Mouse (Mus musculus): ENCODE measurements around the gene Plcb1. TPM values are rescaled to one million over a fixed set of nuclear protein-coding genes. Genes with fewer than 3 reads are reported as not detected.

Gene Plcb1
- polyA plus RNA-seq, 1 experiment: 0.46 TPM

DNA sequence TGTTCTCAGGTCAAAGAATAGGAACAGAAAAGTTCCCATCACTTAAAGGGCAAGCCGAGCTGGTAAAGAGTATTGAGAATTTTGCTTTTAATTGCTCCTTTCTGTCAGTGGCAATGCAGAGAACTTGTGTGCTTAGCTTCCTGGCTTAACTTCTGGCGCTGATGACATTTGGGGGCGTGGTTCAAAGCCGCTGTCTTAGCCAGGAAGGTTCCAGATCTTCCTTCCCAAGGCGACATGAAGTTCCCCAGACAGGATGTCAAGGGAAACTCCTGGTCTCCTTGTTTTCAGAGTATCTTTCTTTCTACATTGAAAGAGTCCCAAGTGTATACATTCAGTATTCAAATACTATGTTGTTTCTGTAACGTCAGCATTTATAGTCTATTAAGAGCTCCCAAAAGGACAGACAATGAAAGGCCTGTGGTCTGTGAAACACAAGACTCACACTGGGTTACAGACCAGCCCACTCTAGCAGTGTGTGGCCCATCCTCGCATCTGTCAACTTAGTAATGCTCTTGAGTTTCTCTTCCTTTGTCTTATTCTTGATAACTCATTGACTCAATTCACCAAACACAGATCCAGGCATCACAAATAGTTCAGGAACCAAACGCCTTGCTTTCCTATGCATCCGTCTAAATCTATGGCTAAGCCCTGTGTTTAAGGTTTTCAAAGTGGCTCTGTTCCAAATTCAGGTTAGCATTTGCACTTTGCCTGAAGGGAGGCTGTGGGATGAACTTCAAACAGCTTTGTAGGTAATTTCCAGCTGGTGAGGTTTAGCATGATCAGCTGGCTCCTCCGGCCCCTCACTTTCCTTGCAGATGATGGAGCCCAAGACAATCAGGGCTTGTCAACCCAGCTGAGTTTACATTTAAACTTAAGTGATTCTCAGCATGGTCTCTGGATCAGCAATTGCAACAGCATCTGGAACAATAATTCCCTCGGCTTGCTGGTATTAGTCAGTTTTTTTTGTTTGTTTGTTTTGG is 418.6 kb downstream of the Plcb1 start:
- Histone ChIP-seq H3K9me3 (peaks cover 7% of the 10 kb centered on the region; the same call in 1 of the 2 replicates), H3K4me3 (replicated peaks) (no peak overlapping the region)

DNA sequence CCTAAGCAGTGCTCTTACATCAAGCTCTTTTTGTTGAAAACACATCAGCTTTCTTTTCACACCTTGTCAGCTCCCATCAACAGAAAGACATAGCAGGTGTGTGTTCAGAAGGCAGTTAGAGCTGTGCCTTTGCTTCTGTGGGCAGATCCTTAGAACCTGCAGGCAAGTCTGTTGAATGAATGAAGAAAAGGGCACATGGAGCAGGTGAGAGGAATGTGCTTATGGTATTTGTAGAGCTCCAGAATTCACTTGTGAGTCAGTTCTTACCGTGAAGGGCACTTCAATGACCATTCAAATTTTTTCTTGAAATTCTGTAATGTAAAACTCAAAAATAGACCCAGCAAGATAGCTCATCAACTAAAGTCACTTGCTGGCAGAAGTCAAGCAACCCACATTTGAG is 423.0 kb downstream of the Plcb1 start:
- H3K36me3 ChIP-seq (replicated peaks; ENCODE audit: low read length): no peaks in the 10 kb centered on the region
- no peaks in the 10 kb centered on the region for H3K4me1 ChIP-seq
- H3K9me3 ChIP-seq: peaks cover 4% of the 10 kb centered on the region; the same call in 1 of the 2 replicates
- TF ChIP-seq GATA1 (IDR thresholded peaks at IDR 0.05; ENCODE audit: borderline replicate concordance, low read length) (no peak), FLI1 (IDR thresholded peaks at IDR 0.05; ENCODE audit: low read length) (no peak)
- H3K27me3 ChIP-seq (replicated peaks): no peaks in the 10 kb centered on the region
- H3K4me3 ChIP-seq (replicated peaks): no peak overlapping the region

More for the DNA sequence above, 418.6 kb downstream of the Plcb1 start:
- Histone ChIP-seq H3K4me1 (no peaks in the 10 kb centered on the region), H3K36me3 (replicated peaks; ENCODE audit: low read length) (no peaks in the 10 kb centered on the region), H3K27me3 (replicated peaks) (no peaks in the 10 kb centered on the region)
- no peak for TF ChIP-seq FLI1 (IDR thresholded peaks at IDR 0.05; ENCODE audit: low read length)
- no peak for TF ChIP-seq GATA1 (IDR thresholded peaks at IDR 0.05; ENCODE audit: borderline replicate concordance, low read length)

DNA sequence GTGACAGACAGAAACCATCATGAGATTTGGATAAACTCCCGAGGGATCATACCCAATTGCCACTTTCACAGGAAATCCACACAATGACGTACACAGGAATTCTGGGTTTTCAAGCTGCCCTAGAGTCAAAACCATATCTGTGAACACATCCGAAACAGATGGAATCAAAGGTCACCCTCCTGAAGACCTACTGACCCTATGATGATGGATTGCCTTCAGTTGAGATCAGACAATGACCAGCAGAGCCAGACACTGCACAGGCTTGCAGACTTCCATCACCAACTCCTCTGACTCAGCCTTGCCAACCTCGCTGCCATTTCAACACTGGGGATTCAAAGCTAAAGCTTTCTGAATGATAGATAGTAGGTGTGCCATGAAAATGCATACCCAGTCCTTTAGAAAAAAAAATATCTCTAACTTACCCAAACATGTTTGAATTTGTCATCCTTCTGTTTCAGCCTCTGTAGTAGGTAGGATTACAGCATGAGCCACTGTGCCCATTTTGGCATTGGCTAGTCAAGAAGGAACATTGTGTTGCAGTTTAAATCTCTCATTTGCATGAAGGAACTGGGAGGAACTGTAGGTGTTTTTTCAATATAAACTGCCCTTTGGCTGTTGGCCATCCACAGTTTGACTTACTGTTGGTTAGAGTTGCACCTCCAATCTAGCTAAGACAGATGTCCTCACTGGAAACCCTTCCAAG is 429.0 kb downstream of the Plcb1 start:
- no peaks in the 10 kb centered on the region for H3K9me3 ChIP-seq
- no peak overlapping the region for H3K4me3 ChIP-seq (replicated peaks)
- H3K4me1 ChIP-seq: no peaks in the 10 kb centered on the region
- no peak for TF ChIP-seq FLI1 (IDR thresholded peaks at IDR 0.05; ENCODE audit: low read length)
- no peak for TF ChIP-seq GATA1 (IDR thresholded peaks at IDR 0.05; ENCODE audit: borderline replicate concordance, low read length)
- no peaks in the 10 kb centered on the region for H3K27me3 ChIP-seq (replicated peaks)
- no peaks in the 10 kb centered on the region for H3K36me3 ChIP-seq (replicated peaks; ENCODE audit: low read length)

- no peaks in the 10 kb centered on the region for H3K27me3 ChIP-seq (replicated peaks)
- H3K9me3 ChIP-seq: no peaks in the 10 kb centered on the region
- H3K4me1 ChIP-seq: no peaks in the 10 kb centered on the region
- no peak overlapping the region for H3K4me3 ChIP-seq (replicated peaks)
- no peak for TF ChIP-seq GATA1 (IDR thresholded peaks at IDR 0.05; ENCODE audit: borderline replicate concordance, low read length)
- TF ChIP-seq FLI1 (IDR thresholded peaks at IDR 0.05; ENCODE audit: low read length): no peak
- H3K36me3 ChIP-seq (replicated peaks; ENCODE audit: low read length): no peaks in the 10 kb centered on the region
Measured at GRCm38 (mm10) chr2:135219406-135219805, 433.5 kb downstream of the Plcb1 start.

GRCm38 (mm10) chr2:135225604-135226025 is 439.7 kb downstream of the Plcb1 start:
- no peaks in the 10 kb centered on the region for H3K36me3 ChIP-seq (replicated peaks; ENCODE audit: low read length)
- no peak overlapping the region for H3K4me3 ChIP-seq (replicated peaks)
- no peaks in the 10 kb centered on the region for H3K27me3 ChIP-seq (replicated peaks)
- TF ChIP-seq FLI1 (IDR thresholded peaks at IDR 0.05; ENCODE audit: low read length) (no peak), GATA1 (IDR thresholded peaks at IDR 0.05; ENCODE audit: borderline replicate concordance, low read length) (no peak)
- H3K9me3 ChIP-seq: no peaks in the 10 kb centered on the region
- H3K4me1 ChIP-seq: peaks cover 3% of the 10 kb centered on the region; the same call in 1 of the 2 replicates

DNA sequence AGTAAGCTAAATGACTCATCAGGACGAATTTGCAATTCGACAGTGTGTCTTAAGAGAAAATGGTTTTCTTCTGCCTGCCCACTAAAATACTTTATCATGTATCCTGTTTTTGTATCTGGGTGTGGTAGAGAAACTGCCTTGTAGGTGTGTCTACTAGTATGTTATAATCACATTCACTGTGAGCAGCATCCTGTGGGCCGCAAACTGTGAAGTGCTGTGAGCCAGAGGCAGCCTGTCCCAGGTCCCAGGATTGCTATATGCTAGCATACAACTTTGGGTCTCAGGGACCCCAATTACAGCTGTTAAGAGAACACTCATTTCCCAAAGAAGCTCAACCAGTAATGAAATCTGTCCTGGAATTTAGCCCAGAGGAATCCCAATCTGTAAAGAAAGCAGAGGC is 444.4 kb downstream of the Plcb1 start:
- H3K9me3 ChIP-seq: no peaks in the 10 kb centered on the region
- H3K4me3 ChIP-seq (replicated peaks): no peak overlapping the region
- TF ChIP-seq FLI1 (IDR thresholded peaks at IDR 0.05; ENCODE audit: low read length) (no peak), GATA1 (IDR thresholded peaks at IDR 0.05; ENCODE audit: borderline replicate concordance, low read length) (no peak)
- peaks cover 3% of the 10 kb centered on the region; the same call in 1 of the 2 replicates for H3K4me1 ChIP-seq
- H3K27me3 ChIP-seq (replicated peaks): no peaks in the 10 kb centered on the region
- H3K36me3 ChIP-seq (replicated peaks; ENCODE audit: low read length): no peaks in the 10 kb centered on the region

GRCm38 (mm10) chr2:135242662-135243316 is 456.9 kb downstream of the Plcb1 start:
- no peak overlapping the region for H3K4me3 ChIP-seq (replicated peaks)
- H3K4me1 ChIP-seq: no peaks in the 10 kb centered on the region
- H3K9me3 ChIP-seq: no peaks in the 10 kb centered on the region
- no peaks in the 10 kb centered on the region for H3K27me3 ChIP-seq (replicated peaks)
- TF ChIP-seq FLI1 (IDR thresholded peaks at IDR 0.05; ENCODE audit: low read length): no peak
- TF ChIP-seq GATA1 (IDR thresholded peaks at IDR 0.05; ENCODE audit: borderline replicate concordance, low read length): no peak
- no peaks in the 10 kb centered on the region for H3K36me3 ChIP-seq (replicated peaks; ENCODE audit: low read length)

DNA sequence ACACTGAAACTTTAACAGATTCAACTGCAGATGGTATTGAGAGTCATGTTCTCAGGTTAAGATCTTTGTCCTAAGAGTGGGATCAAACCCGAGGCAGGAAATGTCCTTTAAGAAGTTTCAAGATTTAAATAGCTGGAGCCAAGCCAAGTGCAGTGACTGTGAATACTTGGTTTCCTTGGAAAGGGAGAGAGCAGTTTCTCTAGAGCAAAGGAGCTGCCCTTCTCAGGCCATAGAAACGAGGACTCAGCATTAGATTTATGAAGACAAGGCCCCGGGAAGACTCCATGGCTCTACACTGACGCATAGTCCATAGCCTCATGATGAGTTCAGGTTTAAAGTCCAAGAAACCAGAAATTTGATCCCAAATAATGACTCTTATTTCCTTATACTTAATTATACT is 457.9 kb downstream of the Plcb1 start:
- no peaks in the 10 kb centered on the region for H3K36me3 ChIP-seq (replicated peaks; ENCODE audit: low read length)
- H3K4me3 ChIP-seq (replicated peaks): no peak overlapping the region
- no peaks in the 10 kb centered on the region for H3K27me3 ChIP-seq (replicated peaks)
- no peaks in the 10 kb centered on the region for H3K4me1 ChIP-seq
- no peaks in the 10 kb centered on the region for H3K9me3 ChIP-seq
- TF ChIP-seq GATA1 (IDR thresholded peaks at IDR 0.05; ENCODE audit: borderline replicate concordance, low read length) (no peak), FLI1 (IDR thresholded peaks at IDR 0.05; ENCODE audit: low read length) (no peak)

GRCm38 (mm10) chr2:135249925-135250324 is 464.1 kb downstream of the Plcb1 start:
- H3K4me1 ChIP-seq: no peaks in the 10 kb centered on the region
- H3K27me3 ChIP-seq (replicated peaks): no peaks in the 10 kb centered on the region
- TF ChIP-seq FLI1 (IDR thresholded peaks at IDR 0.05; ENCODE audit: low read length) (no peak), GATA1 (IDR thresholded peaks at IDR 0.05; ENCODE audit: borderline replicate concordance, low read length) (no peak)
- no peaks in the 10 kb centered on the region for H3K36me3 ChIP-seq (replicated peaks; ENCODE audit: low read length)
- no peak overlapping the region for H3K4me3 ChIP-seq (replicated peaks)
- no peaks in the 10 kb centered on the region for H3K9me3 ChIP-seq

Data from megakaryocyte, embryonic 14.5 days (primary cell).